Mouse (Mus musculus) spleen, adult 2 months (tissue): ENCODE measurements at regions not wholly inside any gene's neighbourhood (a gene's known extent, or its start where the extent isn't known, plus 50 kb on each side); places are given as distances from the start of the nearest gene placed in this dataset.

Experiments
- CTCF ChIP-seq: fragments of 200-500 bp; IDR thresholded peaks from 2 replicates; pipeline ENCODE4 v1.5.1; 2011; ENCODE audit warnings: mild to moderate bottlenecking, inconsistent platforms; ENCODE audit not compliant: insufficient read depth, insufficient read length, insufficient replicate concordance; ENCODE audit errors: extremely low read depth
- POLR2A ChIP-seq: fragments of 200-500 bp; IDR thresholded peaks from 2 replicates; pipeline ENCODE4 v1.6.1; 2011; ENCODE audit warnings: low read depth, low read length, inconsistent platforms

DNA sequence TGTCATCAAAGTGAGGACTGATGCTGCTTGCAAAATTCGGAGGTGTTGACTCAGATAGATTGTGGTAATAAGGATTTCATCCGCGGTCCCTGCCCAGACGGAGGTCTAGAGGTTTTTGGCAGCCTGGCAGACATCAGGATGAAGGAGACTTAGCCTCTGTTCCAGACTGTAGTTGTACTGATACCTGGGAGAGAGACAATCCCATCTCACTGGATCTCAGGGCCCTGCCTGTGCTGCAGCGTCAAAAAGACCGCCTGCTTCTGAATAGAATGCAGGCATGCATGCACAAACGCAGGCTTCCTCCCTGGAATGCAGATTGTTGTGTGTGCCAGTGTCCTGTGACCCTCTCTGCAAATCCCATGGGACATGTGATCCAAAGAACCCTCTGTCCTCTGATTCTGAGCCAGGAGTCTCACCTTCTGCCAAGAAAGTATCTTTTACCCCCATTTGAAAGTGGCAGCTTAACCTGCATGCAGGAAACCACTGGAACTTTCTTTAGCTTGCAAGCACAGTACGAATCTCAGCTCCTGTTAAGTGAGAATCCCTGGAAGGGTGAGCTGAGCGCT lies 155.2 kb downstream of the Syk start:
- TF ChIP-seq CTCF (no peak), POLR2A (no peak)
